Mouse (Mus musculus) heart, postnatal 14 days (tissue): ENCODE measurements at regions not wholly inside any gene's neighbourhood (a gene's known extent, or its start where the extent isn't known, plus 50 kb on each side); places are given as distances from the start of the nearest gene placed in this dataset.

Experiments
- DNase-seq, 2 experiments: peaks; one replicate each; pipeline ENCODE4 v3.0.0; 2021 to 2022
- intact Hi-C: fragments of 180-260 bp; cut with DNase I; formaldehyde crosslinking; loops from one replicate; pipeline ENCODE4 v1.15.1; 2025

DNA sequence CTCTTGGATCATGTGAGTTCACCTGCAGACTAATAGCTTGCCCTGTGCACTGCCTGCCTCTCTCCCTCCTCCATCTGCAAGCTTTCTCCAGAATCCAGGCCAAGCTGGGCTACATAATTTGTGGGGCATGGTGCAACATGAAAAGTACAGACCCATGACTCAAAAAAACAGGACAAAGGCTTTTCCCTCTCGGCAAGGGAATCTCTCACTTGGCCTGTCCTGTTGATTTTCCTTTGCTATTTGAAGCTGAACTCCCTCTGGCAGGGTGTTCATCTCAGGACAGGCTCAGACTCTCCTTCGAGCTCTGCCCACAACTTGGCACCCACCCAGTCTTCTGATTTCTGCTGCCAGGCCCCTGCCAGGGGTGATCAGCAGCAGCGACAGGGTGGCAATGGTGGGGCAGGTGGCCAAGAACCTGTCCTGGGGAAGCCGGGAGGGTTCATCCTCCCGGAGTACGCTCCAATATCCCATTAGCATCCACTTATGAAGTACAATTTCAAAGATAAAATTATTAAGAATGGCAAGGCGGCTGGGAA, 227.5 kb downstream of the H2al1j start:
- DNase-seq = peak; percentile 6 to 25
- intact Hi-C loops = no loop called here

DNA sequence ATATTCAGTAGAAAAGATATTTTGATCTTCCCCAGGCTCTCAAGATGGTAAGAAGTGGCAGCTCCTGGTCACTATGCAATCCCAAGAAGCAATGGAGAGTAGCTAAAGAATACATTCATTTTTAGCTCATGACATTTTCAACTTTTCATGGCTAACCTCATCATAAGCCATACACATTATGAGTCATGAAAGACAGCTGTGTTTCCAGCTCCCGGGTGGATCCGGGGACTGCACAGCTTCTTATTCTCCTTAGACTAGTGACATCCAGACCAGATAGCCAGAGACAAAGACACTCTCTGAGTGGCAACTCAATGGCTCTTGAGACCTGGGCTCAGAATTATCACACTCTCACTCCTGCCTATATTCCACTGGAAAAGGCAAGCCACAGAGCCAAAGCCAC, 230.6 kb downstream of the H2al1j start:
- DNase-seq = no peak
- intact Hi-C loops = no loop called here

DNA sequence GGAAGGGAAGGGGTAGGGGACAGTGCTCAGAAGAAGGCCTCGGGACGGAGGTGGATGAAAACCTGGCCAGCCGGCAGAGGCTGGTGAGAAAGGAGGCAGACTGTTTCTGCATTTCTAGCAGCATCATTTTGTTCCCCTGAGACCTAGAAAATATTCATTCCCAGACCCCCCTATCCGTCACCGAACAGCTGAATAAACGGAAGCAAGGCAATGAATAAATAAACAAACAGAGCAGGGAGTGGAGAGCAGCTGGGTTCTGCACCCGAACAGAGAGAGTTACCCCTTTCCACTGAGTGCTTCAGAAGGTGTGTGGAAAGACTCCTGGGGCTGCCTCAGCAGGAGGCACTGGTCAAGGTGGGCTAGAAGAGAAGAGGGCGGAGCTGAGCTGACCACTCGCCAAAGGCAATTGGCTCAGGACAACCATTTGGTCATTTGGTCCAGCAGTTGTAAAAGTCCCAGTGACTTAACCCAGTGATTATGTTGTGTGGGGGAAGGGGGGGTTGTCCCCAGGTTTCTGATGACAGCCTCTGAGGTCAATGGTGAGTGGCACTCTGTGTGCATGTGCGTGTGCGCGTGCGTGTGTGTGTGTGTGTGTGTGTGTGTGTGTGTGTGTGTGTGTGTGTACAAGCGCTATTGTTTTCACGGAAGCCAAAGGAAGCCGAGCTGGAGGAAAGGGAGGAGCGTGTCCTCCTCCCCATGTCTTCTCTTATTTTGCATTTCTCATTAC, 233.1 kb downstream of the H2al1j start:
- no peak for DNase-seq
- intact Hi-C loops = no loop called here

DNA sequence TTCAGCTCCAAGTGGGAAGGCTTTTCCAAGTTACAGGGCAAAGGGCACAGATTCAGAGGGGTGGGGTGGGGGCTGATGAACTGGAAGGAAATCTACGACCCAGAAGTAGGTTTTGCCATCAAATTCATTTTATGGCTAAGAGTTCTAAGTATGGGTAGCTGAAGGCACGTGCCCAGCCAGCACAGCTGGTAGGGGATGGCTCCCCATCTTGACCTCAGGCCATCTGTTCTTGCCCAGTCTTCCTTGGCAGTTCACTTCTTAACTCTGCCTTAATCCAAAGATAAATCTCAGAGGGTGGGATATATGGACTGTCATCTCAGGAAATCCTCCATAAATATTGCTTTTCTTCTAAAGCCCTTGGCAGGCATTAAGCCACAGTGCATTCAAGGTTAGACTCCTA, 238.3 kb downstream of the H2al1j start:
- no peak for DNase-seq

DNA sequence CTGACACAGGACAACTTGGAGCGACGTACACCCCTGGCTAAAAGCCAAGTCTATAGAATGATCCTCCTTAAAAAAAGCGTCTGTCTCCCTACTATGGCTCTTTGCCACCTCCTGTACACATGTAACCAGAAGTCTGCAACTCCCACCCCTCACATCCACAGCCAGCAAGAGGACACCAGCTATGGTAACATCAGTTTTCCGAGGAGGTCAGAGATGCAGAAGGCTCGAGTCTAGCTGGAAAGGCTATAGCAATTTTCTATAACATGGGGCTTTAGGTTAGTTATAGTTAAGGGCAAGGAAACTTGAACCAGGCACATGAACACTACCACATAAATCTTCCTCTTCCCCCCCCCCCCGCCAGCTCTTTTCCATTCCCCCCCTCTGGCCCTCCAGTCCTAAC, 240.2 kb downstream of the H2al1j start:
- intact Hi-C loops = no loop called here
- DNase-seq = no peak

More for the DNA sequence above, 238.3 kb downstream of the H2al1j start:
- intact Hi-C loops = no loop called here

DNA sequence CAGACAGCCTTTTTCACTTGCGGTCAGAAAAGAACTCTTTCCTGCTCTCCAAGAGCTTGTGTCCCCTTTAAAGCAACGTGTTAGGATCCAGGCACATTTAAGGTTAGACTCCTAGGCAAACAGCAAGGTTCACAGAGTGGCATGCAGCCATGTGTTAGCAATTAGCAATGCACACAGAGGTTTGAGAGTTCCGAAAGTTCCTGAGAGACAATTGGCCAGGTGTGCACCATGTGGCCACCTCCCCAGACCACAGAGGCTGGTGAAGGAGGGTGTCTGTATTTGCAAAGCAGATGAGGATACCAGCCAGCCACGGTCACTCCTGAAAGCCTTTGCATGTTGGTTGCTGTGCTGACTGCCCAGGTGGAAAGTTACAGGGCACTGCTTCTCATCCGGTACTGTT, 240.6 kb downstream of the H2al1j start:
- intact Hi-C loops = no loop called here
- no peak for DNase-seq

DNA sequence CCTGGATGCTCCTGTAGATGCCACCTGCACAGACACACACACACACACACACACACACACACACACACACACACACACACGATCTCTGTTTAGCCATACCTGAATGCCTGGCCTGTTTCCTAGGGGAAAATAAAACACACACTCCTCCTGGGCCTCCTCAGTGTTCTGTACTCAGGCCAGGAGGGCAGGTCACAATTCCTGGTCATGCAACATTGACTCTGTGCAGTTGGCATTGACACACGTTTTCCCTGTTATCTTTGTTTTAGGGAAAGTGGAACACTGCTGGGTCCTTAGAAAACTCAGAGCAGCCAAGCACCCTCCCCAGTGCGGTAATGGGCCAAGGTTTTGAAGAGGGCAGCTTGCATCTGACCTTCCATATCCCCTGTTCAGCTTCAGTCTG, 246.7 kb downstream of the H2al1j start:
- DNase-seq = peak in 1 of 2 experiments; percentile 7
- intact Hi-C loops = no loop called here

DNA sequence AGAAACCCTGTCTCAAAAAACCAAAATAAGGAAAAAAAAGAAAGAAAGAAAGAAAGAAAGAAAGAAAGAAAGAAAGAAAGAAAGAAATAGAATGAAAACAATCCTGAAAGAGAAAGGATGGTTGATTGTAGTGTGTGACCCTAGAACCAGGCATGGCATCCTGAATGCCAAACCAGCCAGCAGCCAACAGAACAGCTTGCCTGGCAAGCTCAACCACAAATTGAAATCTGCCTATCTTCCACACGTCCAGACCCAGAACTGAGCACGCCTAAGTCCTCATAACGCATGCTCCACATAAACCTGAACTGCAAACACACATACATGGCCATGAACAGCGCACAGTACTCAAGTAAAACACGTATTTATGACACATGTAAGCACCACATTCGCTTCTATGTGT, 247.9 kb downstream of the H2al1j start:
- no peak for DNase-seq
- intact Hi-C loops = no loop called here

DNA sequence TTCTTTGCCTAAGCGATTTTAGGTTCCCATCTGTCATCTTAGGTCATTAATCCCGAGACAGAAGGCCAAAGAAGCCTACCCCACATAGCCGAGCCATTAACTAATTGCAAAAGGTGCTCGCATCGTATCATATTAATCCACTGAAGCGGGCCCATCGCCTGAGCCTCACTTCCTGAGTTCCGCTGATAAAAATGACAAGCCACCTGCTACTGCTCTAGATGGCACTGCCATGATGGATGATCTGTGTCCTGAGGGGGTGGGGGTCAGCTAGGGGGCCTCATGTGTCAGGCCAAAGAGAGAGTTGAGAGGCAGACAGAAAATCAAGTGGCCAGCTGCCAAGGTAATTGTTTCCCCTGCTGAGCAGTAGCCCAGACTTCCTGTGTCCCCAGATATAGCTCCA, 248.7 kb downstream of the H2al1j start:
- DNase-seq = no peak
- intact Hi-C loops = no loop called here

DNA sequence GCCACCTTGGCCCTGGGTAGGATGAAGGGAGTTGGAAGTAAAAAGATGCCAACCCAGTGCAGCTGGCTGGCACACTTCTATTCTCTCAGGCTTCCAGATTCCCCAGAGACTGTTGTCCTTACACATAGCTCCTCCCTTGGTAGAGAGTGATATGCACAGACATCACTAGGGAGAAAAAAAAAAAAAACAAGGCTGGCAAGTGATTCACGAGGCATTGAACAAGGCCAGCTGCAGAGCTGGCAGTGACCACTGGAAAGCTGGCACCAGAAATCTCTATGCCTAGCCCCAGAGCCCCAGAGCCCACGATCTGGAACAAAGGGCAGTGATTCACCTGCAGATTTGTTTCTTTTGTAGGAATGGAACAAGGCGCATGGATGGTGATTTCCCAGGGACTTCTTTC, 249.7 kb downstream of the H2al1j start:
- intact Hi-C loops = no loop called here
- DNase-seq = no peak

DNA sequence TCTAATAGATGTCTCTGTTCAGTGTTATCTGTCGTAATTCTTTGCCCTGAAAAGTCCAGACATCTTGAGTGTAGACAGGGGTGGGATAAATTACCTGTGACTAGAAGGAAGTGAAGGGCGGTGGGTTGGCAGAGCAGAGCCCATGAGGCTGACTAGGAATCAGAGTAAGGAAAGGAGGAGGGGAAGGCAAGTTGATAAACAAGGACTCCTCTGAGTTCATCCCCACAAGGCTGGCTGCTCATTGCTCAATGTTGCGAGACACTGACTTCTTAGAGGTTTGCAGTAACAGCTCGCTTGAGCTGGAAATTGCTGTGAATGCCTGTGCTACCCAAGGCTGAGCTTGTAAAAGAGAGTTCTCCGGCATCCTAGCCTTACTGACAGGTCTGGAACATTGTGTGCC, 257.7 kb downstream of the H2al1j start:
- intact Hi-C loops = no loop called here
- no peak for DNase-seq

DNA sequence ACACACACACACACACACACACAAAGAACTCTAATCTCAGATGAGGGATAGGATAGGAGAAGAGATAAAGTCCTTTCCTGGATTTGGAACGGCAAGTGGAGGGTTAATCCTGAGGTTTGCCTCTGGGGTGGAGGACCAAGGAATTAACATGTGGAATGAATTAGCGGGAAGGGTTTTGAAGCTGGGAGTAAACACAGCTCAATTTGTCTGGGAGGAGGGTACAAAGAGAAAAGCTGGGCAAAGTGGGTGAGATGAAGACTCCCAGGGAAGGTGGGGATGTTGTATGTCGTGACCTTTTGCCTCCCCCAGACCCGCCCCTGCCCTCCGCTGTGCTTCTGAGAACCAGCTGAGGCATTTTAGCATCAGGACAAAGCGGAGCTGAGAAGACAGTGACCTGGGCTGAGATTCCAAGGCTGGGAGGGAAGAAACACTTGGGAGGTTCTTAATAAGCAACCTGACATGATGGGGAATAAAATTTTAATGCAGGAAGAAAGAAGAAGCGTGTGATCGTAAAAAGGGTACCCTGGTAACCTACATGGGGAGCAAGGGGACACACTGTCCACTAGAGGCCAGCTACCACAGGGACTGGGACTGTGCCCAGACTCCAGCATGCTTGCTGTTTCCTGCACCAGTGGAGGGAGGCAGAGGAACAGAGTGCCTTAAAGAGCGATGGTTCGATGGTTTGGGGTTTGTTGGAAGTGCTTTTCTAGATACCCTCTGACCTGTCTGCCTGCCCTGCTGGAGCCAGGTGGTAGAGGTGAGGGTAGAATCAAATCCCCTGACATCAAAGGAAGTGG, 264.0 kb downstream of the H2al1j start:
- intact Hi-C loops = no loop called here
- peak; percentile 2 to 23 for DNase-seq

DNA sequence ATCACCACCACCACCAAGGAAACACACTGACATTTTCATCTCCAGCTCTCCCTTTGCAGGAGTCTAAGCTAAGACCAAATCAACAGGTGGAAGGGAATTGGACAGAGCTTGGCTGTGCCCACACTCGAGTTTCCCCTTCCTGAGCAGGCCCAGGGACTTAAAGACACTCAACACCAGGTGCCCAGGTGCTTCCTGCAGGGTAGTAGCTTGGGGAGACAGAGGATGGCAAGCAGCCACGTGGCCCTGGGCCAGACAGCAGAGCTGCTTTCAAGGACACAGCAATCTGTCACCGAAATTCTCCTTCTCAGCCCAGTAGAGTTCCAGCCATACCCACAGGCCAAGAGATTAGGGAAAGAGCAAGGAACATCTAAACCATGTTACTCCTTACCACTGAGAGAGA, 266.9 kb downstream of the H2al1j start:
- peak; percentile 8 to 23 for DNase-seq
- intact Hi-C loops = no loop called here

DNA sequence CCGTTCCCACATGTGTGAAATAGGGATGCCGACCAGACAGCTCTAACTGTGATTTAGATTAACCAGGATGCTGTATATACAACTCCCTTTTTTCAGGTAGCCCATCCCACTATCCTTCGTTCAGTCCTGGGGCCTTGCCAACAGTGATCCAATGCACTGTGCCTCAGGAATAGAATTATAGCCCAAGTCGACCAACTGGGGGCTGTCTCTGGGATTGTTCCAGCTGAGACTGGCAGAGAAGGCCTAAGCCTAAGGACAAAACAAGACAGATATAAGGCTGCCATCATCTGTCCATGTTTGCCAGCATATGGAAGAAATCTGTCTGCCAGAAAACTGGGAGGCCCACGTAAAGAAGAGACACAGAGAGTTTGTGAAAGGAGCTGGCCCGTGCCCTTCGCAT, 269.9 kb downstream of the H2al1j start:
- intact Hi-C loops = no loop called here
- DNase-seq = no peak

DNA sequence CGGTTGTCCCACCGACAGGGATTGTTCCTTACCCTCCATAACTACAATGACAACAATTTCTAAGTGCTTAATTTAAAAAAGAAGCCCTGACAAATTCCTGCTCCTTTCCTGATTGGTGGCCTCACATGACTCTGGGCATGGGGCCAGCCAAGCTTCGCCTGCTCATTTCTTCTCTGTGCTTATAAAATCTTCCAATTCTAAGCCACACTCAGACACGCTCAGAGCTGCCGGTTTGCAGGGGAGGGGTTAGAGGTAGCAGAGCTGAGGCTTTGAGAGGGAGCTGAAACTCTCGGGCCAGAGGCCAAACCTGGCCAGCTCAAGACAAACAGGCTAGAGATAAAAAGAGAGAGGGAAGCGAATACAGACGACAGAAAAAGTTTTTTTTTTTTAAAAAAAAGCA, 286.6 kb downstream of the H2al1j start:
- intact Hi-C loops = no loop called here
- peak; percentile 52 to 62 for DNase-seq

DNA sequence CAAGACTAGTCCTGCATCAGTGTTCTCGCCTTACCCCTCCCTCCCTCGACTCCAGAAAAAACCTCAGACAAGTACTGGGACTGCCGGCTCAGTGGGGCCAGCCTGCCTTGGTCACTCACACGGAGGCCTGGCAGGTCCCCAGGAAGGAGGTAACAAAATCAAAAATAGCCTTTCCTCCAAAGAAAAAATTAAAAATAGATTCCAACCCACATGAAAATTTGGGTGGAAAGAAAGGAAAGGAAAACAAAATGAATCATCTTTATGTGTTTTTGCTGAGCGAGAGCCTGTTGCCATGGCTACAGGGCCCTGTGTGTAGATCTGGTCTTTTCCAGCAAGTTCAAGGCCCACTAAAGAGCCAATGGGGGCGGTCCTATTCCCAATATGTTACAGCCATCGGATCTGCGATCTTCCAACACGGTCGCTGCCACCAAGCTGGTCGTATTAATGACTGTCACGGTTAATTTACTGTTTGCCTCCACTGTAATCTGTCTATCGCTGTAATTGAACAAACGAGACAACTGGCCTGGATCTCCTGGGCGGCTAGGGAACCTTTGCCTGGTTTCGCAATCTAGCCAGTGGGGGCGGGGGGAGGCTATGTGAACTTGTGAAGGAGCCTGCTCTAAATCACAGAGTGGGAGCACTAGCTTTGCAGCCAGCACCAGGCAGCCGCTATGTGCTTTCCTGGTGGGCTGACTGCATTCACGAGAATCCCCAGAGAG, 293.6 kb downstream of the H2al1j start:
- DNase-seq = peak; percentile 45 to 52
- intact Hi-C loops = no loop called here

DNA sequence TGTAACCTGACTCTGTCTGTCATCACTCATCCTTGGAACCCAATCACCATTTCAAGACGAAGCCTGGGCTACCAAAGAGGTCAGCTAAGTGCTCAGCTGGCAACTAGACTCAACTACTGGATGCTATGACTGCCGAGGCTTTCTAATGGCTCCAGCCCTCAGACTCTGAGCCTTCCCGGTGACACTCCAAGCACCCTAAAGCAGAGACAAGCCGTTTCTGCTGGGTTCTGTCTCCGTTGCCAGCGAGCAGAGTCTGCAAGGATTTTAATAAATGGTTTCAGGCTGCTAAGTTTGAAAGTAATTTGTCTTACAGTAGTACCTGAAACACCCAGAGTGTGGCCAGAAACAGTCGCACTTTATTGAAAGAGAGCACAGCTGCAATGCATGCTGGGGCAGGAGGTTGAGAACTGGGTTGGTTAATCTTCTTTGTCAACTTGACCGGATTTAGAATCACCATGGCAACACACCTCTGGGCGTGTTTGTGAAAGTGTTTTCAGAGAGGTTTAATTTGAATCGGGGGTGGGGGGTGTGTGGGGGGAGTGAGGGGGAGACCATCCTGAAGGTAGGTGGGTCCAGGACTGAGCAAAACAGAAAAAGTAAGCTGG, 298.8 kb downstream of the H2al1j start:
- intact Hi-C loops = no loop called here
- DNase-seq = no peak

DNA sequence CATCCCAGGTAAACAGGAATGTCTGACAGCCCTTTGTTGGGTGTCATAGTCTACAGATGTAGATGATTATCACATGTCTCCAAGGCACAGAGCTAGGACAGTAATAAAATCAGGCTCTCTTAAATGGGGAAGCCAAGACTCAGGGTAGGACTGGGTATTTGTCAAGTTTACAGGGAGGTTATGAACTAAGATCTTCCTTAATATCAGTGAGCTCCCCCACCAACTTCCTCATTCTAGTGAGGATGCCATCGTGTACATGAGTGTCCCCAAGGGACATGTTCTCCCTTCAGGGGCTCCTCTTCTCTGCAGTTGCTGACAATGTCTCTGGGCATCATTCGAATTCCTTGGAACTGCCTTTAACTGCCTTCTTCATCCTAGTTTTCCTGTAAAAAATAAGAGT, 301.7 kb downstream of the H2al1j start:
- DNase-seq = no peak
- intact Hi-C loops = no loop called here

DNA sequence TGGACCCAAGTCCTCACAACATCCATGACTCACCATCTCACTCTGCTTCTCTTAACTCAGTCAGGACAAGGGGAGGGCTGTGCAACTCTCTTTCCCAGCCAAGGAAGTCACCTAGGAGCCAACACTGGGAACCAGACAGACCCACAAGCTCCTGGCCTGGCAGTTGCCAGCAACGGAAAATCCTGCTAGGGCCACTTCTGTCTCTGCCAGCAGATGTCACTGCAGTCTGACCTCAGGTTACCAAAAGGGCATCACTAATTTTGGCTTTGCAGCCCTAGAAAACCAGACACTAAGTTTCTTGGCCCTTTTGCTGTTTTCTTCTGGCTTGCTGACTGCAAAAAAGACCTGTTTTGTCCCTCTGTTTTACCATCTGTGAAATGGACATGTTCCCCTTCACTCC, 302.3 kb downstream of the H2al1j start:
- intact Hi-C loops = loop anchor here (5.0 to 10.0 kb wide), 4 partner anchors 175 to 622 kb away; no protein-coding TSS in a partner anchor
- DNase-seq = peak; percentile 26 to 58

DNA sequence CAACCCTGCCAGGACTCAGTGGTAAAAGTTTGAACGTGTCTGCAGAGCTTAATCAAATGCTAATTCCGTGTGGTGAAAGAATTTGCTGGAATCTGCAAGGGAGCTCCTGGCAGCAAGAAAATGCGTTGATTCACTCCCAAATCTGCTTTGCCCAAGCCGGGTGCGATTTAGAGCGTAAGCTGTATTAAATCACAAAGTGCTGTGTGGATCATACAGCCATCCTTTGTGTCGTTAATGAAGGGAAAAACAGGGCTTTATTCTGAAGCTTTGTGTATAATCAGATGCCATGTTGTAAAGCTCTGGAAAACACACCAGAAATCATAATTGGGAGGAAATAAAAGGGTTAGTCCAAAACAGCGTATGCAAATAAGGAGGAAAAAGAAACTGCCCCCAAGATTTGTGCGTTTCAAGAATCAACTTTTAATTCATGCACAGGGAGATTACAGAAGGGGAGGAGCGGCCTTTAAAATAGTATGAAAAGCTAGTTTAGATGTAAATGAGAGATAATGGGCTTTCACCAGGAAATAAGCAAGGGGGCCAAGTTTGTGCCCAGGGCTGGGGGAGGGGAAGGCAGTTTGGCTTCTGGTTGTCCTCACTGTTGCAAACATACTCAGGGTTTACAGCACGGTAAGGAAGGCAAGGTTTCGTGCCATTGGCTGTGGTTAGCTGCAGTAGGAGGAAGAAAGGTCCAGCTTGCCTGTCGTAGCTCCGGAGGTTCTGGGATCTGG, 303.7 kb downstream of the H2al1j start:
- intact Hi-C loops = loop anchor here (5.0 to 10.0 kb wide), 4 partner anchors 173 to 621 kb away; no protein-coding TSS in a partner anchor
- DNase-seq = no peak
